Mouse (Mus musculus) urinary bladder, adult 2 months (tissue): Measurements from ENCODE around the gene Impdh2. TPM values are rescaled to one million over a fixed set of nuclear protein-coding genes. Genes with fewer than 3 reads are reported as not detected.

ENCODE experiments used
- DNase-seq: peaks from one replicate; pipeline ENCODE4 v3.0.0; 2022; ENCODE audit warnings: low spot score
- polyA plus RNA-seq: library from polyadenylated mRNA; depleted of rRNA; stranded (reverse); fragments of >200 nt; gene quantifications from 2 replicates; pipeline ENCODE4 v1.2.3, GENCODE M21; 2012; rRNA removed

Impdh2 gene
- polyA plus RNA-seq, result 93.9 and 106 TPM in 2 replicates

DNA sequence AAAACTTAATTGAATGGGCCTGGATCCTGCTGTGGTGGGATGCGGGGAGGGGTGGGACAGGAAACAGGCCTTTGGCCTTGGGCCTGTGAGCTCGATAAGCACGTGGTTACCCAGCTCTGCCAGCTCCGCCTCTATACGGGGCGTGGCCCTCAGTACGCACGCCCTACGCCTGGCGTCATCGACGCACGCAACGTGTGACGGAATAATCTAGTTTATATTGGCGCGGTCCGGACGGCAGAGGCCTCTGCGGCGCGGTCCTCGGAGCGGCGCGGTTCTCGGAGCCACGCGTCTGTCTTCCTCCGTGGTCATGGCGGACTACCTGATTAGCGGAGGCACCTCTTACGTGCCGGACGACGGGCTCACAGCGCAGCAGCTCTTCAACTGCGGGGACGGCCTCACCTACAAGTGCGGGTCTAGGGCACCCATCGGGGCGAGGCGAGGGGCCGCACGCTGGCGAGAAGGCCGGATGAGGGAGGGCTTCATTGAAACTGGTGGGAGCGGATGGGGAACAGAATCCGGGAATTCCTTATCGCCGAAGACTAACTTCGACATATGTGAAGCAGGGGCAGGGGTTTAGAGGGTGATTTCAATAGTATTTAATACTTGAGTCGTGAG, at the start of gene Impdh2:
Gene Impdh2 (plus strand): TSS at position 60 of the 615 bp plus-strand sequence.
- DNase-seq, result peak; percentile 75

DNA sequence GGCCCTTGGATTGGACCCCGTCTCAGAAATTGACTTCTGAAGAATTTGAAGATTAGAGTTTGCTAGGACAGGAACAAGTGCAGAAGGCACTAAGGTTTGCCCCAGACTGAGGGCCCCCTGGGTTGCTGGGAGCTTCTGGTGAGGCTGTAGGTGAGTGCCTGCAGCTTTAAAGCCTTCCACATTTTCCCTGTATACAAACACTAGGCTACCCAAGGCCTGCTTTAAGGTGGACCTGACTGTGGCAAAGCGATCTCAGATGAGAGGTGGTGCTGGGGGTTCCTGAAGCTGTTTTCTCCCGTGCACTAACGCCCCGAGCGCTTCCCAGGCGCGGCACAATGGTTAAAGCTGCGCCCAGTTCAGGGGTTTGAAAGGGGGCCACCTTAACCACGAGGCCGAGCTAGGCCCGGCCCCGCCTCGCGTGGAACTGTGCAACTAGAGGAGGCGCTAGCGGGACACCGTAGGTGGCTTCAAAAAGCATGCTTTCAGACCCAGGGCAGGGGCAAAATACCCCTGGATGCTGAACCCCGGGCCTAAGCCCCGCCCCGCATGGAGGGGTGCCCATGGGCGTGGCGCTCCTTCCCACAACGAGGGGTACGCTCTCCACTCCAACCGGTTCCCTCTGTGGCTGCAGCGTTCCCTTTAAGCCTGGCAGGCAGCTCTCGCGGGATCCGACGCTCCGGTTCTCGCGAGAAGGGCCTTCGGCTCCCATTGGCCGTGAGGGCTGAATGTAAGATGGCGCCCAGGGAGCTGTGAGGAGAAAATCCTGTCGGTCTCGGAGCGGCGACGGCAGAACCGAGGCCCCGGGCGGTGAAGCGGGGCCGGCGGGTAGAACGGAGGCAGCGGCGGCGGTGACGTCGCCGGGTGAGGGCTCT, 43.5 kb upstream of the Impdh2 start, which contains the start of gene Qrich1:
Gene Qrich1 (plus strand): TSS at position 427 of the 872 bp plus-strand sequence.
- peak; percentile 92 for DNase-seq

DNA sequence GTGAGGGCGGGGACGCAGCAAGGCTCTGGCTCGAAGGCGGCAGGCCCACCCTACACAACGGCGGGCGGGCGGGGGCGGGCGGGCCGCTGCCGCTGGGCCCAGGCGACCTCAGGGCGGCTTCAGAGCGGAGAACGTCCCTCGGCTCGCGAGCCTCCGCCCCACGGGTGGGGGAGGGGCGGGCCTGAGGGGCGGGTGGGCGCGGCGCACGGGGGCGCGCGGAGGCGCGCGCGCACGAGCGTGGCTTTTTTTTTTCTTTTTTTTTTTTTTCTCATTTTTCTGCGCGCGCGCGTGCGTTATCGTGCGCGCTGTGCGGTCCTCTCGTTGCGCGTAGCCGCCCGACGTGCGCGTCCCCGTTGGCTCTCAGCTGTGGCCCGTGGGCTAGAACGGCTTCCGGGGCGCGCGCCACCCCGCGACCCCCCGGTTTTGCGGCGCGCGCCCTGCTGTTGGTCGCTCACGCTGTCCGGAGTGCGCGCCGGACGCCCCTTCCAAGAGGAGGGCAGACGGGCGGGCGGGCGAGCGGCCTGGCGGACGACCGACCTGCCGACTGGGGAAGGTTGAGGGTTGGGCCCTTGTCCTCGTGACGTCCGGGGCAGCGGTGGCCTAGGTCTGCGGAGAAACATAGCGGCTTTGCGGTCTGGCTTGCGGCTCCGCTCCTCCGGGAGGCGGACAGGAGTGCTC, 42.7 kb upstream of the Impdh2 start:
- DNase-seq, result peak; percentile 63

DNA sequence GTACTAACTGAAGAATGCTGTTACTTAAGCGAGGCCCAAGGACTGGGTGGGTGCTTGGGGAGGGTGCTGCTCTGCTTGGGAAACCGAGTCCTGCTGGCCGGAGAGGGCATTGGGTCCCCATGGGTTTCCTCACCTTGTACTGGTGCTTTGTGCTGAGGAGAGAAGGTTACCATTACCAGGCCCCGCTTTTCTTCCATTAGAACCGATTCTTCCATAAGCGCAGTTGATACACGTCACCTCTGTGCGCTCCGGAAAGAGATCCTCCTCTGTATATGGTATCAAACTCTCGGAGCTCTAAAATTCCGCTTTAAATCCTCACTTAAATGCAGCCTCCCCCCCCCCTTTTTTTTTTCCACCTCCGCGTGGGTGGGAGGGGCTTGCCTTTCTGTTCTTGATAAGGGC, 42.2 kb upstream of the Impdh2 start:
- DNase-seq, result no peak

DNA sequence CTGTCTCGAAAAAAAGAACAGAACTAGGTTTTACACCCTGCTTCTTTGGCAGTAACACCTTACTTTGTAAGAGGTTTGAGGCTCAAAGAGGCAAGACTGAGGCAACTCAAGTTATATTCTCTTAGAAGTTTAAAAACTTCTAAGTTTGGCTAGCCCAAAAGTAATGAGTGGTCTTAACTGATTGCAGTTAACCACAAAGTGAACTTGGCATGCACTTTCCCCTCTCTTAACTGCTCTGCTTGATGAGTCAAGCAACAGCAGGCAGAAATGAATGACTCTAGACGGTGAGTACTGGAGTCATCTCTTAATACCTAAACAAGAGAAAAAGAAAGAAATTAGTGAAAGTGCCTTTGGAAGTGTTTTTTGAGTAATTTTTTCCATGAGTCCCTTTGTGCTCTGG, 38.5 kb upstream of the Impdh2 start:
- no peak for DNase-seq

DNA sequence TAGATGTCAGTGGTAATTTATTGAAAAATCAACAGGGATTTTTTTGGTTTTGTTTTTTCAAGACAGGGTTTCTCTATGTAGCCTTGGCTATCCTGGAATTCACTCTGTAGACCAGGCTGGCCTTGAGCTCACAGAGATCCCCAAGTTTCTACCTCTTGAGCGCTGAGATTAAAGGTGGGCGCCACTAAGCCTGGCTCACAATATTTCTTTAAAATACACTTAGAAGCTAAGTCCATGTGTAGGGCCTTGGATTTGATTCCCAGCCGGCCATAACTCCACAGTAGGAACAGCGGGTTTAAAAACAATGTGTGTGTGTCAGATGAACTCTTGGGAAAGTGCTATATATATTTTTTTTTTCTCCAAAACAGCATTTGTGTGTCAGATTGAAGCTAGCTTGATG, 36.7 kb upstream of the Impdh2 start:
- DNase-seq, result no peak

DNA sequence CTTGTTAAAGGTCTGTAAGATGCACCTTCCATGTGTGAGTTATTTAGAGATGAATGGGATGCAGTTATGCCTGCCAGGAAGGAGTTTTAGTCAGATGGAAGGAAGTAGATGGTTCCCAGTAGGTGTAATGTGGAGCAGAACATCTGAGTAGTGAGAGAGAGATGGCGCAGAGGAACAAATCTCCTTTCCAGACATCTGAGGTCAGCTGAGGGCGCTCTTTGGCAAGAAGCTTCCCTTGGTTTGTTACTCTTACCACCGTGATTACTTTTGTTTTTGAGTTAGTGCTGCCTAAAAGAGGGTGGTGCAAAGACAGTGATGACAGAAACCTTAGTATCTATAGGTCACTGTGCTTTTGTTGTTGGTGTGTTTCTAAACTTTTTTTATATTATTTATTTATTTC, 34.7 kb upstream of the Impdh2 start:
- DNase-seq, result no peak

DNA sequence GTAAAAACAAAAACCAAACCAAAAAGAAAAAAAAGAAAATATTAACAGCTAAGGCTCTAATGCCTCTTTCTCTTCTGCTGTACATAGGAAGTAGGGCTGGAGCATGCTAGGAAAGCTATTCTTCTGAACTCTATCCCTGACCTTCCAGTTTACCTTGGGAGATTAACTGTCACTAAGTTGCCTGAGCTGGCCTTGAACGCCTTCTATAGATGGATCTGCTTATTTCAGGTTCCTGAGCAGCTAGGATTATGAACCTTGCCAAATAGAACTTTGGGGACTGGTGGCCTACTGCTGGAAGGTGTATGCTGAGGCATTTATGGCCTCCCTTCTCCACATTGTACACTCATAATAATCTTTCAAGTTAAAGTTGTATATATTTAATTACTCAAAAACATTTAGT, 29.1 kb upstream of the Impdh2 start:
- DNase-seq, result no peak

DNA sequence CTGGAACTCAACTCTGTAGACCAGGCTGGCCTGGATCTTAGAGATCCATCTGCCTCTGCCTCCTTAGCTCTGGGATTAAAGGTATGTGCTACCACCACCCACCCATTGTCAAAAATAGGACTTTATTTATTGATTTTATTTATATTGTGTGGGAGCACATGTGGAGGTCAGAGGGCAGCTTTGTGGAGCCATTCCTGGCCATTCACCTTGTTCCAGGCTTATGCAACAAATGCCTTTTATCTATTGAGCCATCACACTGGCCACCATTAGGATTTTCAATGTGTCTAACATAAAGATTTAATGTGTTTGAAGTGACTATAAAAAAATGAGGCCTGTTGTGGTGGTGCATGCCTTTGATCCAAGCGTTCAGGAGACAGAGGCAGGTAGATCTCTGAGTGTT, 28.6 kb upstream of the Impdh2 start:
- DNase-seq, result no peak

DNA sequence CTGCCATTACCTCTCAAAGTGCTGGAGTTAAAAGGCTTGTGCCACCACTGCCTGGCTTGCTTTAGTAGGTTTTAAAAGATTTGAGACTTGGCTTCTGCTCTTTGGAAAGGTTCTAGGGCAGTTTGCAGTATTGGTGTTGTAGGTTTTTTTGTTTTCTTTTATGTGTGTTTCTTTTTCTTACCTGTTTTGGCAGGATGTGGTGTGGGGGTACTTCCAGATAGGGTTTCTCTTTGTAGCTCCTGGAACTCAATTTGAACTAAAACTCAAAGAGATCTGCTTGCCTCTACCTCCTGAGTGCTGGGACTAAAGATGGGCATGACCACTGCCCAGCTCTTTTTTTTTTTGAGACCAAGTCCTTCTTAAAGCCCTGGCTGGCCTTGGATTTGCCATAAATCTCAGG, 19.2 kb upstream of the Impdh2 start:
- no peak for DNase-seq

DNA sequence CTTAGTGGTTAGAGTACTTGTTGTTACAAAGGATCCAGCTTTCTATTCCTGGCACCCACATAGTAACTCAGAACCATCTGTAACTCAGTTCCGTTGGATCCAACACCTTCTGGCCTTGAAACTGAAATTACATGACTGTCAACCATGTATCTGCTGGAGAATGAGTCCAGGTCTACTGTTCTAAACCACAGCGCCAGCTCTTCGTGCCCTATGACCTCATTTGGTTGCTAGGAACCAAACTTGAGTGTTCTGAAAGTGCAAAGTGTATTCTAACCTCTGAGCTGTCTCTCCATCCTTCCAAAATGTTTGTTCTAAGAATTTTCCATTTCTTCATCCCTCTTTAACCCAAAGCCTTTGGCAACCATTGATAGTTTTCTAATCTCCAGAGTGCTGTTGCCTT, 14.1 kb upstream of the Impdh2 start:
- no peak for DNase-seq

DNA sequence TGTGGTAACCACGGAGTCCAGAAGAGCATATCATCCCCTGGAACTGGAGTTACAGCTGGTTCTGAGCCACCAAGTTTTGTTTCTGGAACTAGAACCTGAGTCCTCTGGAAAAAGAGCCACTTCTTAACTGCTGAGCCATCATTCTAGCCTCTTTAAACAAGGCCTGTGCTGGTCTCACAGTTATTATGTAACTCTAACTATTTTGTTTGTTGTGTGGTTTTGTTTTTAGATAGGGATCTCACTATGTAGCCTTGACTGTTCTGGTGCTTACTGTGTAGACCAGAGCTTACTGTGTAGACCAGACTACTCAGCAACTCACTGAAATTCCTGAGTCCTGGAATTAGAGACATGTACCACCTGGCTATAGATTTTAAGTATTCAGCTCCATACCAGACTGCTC, 13.2 kb upstream of the Impdh2 start:
- DNase-seq, result no peak

DNA sequence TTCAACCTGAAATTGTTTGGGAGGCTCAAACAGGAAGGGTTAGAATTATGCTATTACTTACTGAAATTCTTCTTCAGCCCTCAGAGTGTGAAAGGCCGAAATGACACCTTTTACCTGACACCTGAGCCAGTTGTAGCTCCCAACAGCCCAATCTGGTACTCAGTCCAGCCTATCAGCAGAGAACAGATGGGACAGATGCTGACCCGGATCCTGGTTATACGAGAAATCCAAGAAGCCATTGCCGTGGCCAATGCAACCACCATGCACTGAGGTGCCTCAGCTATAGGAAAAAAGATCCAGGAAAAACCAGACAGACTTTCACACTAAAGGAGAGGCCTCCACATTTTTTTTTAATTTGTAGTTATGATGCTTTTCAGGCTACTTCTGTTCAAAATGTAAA, 917 bp upstream of the Impdh2 start:
- DNase-seq, result no peak

DNA sequence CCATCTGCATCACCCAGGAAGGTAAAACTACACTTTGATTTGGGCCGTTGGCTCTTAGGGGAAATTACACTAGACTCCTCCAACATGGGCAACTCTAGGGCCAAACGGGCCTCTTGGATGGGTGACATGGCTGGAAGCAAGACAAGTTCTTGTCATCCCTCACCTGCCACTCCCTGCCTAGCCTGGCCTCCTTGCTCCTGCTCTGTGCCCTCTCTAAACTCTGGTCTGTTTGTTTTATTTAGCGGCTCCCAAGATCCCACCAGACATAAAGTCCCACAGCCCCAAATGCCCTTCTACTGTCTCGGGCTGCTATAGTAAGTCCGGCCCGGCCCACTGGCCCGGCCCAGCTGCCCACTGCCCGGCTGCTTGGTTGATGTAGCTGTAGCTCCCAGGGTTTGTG, 3.6 kb downstream of the Impdh2 start:
- no peak for DNase-seq

DNA sequence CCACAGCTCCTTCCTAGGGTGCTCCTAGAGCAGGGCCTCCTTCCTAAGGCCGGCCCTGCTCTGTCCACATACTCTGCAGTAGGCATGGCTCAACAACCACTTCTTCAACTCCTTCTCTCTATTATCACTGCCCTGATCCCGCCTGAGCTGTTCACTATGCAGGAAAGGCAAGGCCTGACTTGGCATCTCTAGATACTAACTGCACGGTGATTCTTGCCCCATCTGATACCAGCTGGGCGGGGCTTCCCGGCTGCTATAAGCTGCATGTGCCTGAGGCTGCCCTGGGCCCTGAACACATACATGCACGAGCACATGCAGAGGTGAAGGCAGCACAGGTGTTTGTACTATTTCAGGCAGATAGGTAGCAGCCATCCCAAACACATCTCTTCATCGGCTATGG, 4.0 kb downstream of the Impdh2 start:
- DNase-seq, result no peak

DNA sequence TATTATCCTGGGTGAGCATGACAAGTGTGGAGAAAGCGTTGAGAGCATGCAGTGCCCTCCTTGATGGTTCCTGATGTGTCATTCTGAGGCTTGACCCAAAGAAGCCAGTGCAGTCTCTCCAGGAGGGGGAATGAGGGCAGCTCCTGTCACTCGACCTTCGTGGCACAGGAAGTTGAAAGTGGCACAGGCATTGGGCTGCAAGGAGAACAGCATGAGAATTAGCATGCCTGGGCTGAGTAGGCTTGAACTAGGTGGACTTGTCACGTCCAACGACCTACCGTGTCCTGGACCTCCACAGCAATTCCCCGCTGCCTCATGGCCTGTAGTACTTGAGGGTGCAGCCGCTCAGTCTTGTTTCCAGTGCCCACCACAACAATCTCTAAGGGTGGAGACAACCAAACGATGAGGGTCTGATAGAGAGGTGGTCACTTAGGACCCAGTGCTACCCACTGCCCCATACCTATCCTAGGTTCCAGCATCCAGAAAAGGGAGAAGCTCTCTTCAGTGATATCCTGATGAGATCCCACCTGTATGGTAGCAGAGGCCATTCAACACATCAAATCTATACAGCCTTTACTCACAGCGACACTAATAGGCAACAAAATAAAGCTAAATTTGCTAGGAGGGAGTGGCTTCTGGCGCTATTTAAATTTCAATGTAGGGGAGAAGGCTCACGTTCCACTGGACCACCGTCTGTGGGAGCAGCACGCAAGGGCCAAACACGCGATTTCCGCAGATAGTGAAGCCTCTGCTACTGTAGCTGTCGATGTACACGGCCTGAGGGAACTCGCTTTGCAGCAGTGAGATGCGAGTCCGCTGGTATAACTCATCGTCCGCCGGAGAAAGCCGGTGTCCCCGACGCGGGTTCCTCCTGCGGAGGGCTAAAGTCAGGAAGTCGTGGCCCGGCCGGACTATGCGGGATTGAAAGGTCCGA, 6.1 kb downstream of the Impdh2 start:
- no peak for DNase-seq

DNA sequence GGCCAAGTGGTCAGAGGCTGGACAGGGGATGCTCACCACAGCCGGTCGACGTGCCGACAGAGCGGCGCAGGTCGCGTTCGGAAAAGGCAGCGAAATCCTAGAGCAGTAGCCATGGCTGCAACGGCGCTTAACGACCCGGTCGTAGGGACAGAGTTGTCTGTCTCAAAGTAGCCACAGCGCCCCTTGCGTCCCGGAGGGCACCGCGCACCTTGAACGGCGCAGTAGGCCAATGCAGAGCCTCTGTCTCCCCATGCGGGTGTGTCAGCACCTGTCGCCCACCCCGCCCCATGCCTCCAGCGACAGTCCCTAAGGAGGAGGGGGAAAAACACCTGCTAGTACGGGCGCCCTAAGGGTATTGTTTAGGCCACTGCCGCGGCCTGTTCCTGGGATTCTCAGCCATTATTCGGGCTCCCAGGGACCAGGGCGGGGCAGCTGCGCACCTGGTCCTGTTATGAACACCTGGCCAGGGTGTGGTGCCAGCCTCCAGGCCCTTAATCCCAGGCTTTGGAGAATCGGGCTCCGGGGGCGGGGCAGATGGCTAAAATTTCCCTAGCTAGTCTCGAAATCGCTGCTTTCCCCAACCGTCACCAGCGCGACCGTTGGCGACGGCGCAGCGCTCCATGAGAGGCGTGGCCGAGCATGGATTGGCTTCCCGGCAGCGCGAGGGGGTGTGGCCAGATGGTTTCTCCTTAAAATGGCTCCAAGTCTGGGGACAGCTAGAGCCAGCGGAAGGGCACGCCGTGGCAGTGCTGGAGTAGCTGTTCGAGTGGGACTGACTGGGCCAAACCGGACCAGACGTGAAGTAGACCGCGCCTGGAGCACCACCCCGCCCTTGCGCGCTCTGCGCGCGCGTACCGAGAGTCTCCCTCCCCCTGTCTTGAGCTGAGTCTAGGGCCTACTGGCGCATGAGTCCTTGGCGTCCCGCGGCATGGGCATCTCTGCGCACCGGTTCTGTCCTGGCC, 7.0 kb downstream of the Impdh2 start, which contains the start of gene Ndufaf3:
Gene Ndufaf3 (minus strand): TSS at position 620 of the 962 bp plus-strand sequence.
- peak; percentile 94 for DNase-seq

DNA sequence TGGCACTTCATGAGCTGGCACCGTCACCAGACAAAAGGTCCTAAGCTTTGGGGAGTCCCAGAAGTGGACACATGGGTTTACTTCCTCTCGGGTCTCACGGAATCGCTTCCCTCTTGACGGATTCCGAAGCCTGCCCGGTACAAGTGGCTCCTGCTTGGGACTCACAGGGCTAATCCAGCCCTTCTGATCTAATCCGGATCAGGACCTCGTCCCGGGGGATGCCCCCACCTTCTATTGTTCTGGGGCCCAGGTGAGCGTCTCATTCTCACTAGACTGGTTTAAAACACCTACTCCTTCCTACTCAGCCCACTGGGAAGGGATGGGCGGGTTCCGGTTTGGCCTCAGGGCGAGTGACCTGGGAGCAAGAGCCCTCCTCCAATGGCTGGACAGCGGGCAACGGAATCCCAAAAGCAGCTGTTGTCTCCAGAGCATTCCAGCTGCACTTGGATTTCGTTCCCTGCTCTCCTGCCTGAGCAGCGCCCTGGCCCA, 7.9 kb downstream of the Impdh2 start:
- DNase-seq, result no peak

DNA sequence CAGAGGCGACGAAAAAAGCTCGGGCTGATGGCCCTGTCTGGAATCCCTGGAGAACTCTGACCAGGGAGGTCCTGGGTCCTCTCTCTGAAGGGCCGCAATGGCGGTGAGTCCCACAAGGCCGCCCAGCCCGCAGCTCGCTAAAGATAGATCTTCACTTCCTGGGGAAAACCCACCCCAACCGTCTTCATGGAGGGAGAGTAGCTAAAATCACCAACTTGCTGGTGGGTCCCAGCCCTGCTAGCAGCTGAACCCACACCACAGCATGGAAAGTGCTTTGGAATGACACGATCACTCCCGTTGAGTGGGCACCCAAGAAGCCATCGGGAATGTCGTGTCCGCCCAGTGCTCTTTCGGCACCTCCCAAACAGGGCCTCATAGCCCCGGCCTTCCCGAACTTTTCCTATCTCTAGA, 8.4 kb downstream of the Impdh2 start:
- no peak for DNase-seq
